Mouse (Mus musculus): ENCODE data around the gene Eva1a. TPM values are rescaled to one million over a fixed set of nuclear protein-coding genes. Genes with fewer than 3 reads are reported as not detected.

Gene Eva1a
- total RNA-seq (2021), result 1 to 10 TPM in 1 of 2 experiments, under 1 TPM in 1; 0.66 to 1.2 TPM
- long read RNA-seq, experiment 1, result 0 reads
- long read RNA-seq, experiment 2, partial matches to known transcripts, result 0 of 1 reads
- long read RNA-seq, experiment 2, other reads (novel, unspliced or antisense), result 0 of 1 reads

DNA sequence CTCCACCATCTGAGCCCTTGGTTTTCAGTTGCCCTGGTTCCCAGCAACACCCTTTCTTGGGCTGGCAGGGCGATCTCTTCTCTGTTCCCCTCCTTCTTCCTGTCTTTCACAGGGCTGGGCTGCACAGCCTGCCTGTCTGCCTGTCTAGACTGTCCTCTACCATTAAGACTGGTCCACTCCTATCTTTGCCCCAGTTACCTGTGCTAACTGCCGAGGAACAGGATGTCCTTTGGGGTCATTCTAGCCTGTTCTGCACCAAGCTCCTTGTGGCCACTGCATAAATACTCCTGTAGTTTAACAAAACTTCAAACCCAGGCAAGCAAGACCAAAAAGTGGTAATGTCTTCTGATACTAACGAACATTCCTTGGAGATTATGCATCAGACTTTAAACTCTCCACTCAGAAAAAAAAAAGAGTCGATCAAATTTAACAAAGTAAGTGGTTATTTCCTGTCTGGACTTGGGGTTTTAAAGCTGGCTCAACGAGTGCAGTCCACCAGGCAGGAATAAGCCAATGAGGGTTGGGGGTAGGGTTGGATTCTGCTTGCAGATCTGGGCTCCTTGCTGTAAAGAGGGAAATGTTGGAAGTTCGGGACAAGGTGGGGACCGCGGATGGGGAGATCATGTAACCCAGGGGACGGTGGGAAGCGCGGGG lies at the start of gene Eva1a:
Eva1a (plus strand) TSS at position 210 of the 654 bp plus-strand sequence.
- DNase-seq (ENCODE audit: low spot score), result no peak

DNA sequence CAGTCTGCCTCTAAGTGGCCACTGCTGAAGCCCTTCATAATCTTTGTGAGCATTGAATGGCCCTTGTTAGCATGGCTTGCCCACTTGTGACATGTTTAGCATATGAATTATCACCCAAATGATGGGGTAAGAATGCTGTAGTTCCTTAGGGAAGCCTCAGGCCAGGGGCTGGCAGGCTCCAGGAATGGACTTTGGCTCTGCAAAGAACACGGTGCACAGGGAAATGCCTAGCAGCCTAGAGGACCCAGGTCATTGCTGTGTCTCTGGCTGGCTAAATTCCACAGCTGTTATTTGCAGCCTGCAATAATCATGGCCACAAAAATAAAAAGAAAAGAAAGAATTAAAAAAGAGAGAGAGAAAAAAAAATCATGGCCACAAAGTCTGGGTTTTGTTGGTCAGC lies 28.5 kb upstream of the Eva1a start:
- DNase-seq (ENCODE audit: low spot score), result no peak

- DNase-seq (ENCODE audit: low spot score), result no peak
These were observed 19.8 kb upstream of the Eva1a start for GRCm38 (mm10) chr6:82021074-82021473.

DNA sequence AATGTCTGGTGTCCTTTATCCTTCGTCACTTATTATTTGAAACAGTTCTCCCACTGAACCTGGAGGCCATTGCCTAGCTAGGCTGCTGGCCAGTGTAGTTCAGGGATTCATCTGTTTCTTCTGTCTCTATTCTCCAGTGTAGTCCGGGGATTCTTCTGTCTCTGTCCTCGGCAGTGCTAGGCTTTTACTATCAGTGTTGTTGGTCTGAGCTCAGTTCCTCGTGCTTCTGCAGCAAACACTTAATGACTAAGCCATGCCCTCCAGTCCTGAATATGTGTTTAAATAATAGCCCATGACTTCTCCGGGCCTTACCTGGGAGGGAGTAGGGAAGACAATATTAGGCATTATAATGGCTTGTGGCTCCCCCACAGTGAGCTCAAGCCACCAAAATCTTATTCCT lies 19.3 kb upstream of the Eva1a start:
- DNase-seq (ENCODE audit: low spot score), result no peak

DNA sequence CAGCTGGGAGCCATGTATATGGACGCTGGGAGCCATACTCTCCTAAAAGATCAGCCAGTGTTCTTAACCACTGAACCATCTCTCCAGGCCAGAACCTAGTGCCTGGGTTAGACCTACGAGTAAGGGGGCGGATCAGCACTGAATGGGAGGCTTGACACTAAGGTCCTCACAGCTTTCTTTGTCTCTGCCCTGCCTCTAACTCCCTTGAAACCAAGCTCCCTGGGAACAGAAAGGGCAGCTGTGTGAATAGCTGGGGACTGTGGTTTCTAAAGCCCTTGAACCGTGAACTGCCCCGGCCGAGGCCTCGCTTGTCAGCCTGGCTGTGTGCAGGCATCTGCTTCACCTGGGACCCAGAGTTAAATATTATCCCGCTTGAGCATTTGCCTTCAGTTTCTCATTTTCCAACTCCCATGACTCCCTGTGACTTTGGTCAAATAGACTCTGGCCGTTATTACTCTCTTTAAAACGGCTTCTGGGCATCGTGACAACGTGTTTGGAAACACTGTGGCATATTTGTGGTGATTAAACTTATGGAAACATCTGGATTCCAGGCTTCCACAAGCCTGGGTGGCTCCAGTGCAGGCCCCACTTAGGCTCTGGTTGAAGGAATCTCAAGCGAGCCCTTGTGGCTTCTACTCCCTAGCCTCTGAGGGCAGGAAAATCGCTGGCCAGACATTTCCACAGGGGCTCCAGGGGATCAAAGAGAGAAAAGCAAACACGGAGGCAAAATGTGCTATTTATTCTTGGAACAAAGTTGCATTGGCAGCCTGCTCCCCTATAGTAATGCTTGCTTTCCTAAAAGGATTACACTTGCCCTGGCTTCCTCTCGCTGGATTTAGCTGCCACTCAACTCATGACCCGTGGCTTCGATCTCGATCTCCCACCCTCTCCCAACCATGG lies 11.0 kb upstream of the Eva1a start:
- no peak for DNase-seq (ENCODE audit: low spot score)

DNA sequence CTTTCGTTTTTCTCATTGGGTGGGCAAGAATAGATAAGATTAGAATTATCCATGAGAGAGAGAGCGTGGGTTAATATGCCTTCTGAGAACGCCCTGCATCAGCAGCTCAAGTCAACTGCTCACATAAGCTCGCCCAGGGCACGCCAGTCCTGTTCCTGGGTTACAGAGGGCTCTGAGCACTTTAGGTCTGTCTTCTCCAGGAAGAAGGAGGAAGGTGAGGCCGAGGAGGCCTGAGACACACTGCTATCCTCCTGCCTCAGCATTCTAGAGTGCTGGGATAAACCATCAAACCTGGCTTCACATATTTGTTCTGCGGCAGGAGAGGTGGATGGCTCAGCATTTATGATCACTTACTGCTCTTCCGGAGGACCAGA lies 10.3 kb upstream of the Eva1a start:
- no peak for DNase-seq (ENCODE audit: low spot score)

DNA sequence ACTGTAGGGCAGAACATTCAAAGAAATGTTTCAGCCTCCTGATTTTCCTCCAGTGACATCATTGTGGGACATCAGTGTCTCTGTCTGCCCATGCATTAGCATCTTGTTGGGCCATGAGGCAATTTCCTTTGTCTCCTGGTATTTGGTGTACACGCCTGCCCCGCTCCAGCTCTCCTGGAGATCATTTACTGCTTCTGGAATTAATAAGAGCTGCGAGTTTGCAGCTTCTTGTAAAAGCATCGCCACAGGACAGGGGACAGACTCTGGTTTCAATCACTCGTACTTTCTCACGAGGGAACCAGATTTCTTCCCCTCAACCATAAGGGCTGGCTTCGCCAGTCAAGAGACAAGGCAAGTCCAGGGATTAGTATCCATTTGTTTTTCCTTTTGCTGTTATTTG lies 3.6 kb upstream of the Eva1a start:
- DNase-seq (ENCODE audit: low spot score), result no peak

DNA sequence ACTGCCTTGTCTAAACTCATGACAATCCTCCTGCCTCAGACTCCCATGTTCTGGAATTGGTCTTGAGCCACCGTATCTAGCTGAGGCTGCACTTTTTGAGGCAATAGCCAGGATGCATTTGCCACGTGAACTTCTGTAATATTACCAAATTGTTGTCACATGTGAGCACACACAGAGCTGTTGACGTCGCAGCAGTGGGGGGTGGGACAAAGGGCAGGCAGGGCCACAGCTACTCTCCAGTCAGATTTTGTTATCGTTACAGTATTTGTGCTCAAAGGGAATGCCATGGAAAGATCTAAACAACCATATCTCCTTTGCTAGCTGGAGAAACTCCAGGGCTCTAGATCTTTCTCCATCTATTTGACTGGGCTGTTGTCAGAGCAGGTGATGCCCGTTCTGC lies 1.6 kb upstream of the Eva1a start:
- DNase-seq (ENCODE audit: low spot score), result no peak

GRCm38 (mm10) chr6:82039968-82040367 lies 875 bp upstream of the Eva1a start:
- no peak for DNase-seq (ENCODE audit: low spot score)

GRCm38 (mm10) chr6:82041488-82042295 lies 849 bp downstream of the Eva1a start:
- no peak for DNase-seq (ENCODE audit: low spot score)

- DNase-seq (ENCODE audit: low spot score), result no peak
These were observed 1.7 kb downstream of the Eva1a start for GRCm38 (mm10) chr6:82042296-82043125.

GRCm38 (mm10) chr6:82043634-82044033 lies 2.8 kb downstream of the Eva1a start:
- no peak for DNase-seq (ENCODE audit: low spot score)

GRCm38 (mm10) chr6:82044509-82044908 lies 3.7 kb downstream of the Eva1a start:
- DNase-seq (ENCODE audit: low spot score), result no peak

- DNase-seq (ENCODE audit: low spot score), result no peak
These were observed 7.1 kb downstream of the Eva1a start for GRCm38 (mm10) chr6:82047977-82048376.

- DNase-seq (ENCODE audit: low spot score), result no peak
These were observed 9.4 kb downstream of the Eva1a start for GRCm38 (mm10) chr6:82050201-82050600.

DNA sequence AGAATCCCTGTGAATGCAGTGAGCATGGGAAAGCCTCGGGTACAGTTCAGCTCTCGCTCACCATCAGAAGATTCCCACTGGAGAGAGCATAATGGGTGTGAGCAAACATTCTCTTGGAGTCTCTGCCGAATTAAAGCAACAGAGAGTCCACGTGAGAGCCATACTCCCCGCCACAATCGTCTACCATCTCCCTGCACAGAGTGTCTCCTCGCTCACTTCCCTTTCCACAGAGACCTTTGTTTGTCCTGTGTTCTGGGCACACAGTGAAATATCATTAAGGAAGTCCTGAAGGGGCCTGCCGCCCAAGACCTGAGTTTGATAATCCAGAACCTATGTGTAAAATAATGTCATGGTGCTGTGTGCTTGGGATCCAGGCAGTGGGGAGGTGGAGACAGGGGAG lies 10.7 kb downstream of the Eva1a start:
- no peak for DNase-seq (ENCODE audit: low spot score)

DNA sequence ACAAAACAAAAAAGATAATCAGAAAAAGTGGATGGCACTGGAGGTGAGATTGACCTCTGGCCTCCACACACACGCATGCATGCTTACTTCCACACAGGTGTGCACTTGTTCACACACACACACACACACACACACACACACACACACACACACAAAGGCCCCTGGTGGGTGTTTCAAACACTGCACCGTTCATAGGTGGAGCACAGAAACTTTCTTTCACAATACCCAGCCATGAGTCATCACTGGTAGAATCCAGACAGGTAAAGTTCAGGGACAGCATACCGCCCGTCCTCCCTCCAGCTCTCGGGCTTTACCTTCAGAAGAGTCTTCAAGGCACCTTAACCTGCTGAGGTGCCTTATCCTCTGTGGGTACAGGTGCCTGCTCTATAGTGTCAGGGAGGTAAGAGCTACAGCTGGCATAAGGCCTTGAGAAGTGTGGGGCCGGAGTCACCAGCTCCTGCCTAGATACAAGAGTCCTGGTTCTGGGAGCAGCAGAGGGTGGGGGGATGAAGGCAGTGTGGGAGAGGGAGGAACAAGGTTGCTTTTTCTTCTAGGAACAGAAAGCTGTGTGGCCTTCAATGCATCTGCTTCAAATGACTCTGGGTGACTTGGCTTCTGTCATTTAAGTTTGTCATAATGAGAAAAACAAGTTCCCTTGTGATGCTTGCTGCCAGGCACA lies 11.3 kb downstream of the Eva1a start:
- no peak for DNase-seq (ENCODE audit: low spot score)

DNA sequence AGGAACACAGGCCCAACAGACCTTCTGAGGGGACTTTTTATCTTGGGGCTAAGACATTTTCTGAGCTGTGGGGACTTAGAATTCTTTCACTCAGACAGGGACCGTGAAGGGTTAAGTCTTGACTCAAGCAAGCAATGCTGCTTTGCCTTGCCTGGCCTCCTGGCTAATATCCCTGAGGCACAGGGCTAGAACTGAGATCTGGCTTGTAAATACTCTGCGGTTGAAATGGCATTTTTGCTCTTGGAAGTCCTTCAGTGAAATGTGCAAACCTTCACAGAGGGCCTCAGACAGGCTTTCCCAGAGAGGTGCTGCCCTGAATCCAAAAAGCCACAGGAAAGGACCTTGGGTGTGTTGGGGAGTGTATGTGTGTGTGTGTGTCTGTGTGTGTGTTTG lies 11.9 kb downstream of the Eva1a start:
- no peak for DNase-seq (ENCODE audit: low spot score)

- no peak for DNase-seq (ENCODE audit: low spot score)
These were observed 14.0 kb downstream of the Eva1a start for GRCm38 (mm10) chr6:82054854-82055253.

DNA sequence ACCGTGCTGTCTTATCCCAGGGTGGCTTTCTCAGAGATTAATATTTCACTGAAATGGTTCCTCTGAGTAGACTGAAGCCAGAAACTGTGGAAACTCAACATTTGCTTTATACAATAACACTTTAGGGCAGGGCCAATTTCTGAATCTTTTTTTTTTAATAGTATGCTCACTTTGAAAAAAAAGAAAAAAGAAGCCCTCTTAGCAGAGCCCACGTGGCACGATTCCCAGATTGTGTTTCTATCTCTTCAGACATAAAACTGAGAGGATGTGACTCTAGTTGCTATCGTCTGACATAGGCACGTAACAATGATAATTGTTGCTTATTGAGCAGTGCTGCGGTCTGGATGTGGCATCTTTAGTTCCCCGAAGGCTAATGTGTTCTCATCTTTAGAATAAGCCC lies 19.1 kb downstream of the Eva1a start:
- no peak for DNase-seq (ENCODE audit: low spot score)

Measured in gastrocnemius, adult 18-20 months (tissue).